Mouse (Mus musculus) thymus, adult 2 months (tissue): ENCODE measurements around the gene Mpdz. TPM values are rescaled to one million over a fixed set of nuclear protein-coding genes. Genes with fewer than 3 reads are reported as not detected.

ENCODE experiments used
- DNase-seq: peaks from one replicate; pipeline ENCODE4 v3.0.0; 2021
- H3K27ac ChIP-seq: fragments of 200-500 bp; 2 replicates; pipeline ENCODE4 v1.5.1; 2012; ENCODE audit warnings: low read length, control low read depth; ENCODE audit not compliant: control insufficient read depth, insufficient read depth
- H3K27me3 ChIP-seq: fragments of 200-500 bp; 2 replicates; pipeline ENCODE4 v1.6.1; 2012; ENCODE audit warnings: mild to moderate bottlenecking, low read length, moderate library complexity, mixed read lengths; ENCODE audit not compliant: control insufficient read depth, insufficient read depth
- H3K36me3 ChIP-seq: fragments of 200-500 bp; 2 replicates; pipeline ENCODE4 v1.6.1; 2012; ENCODE audit warnings: mild to moderate bottlenecking, low read length, moderate library complexity; ENCODE audit not compliant: control insufficient read depth, insufficient read depth
- H3K4me1 ChIP-seq: fragments of 200-500 bp; replicated peaks from 2 replicates; pipeline ENCODE4 v1.6.1; 2012; ENCODE audit warnings: low read length; ENCODE audit not compliant: control insufficient read depth, insufficient read depth
- H3K4me3 ChIP-seq: fragments of 200-500 bp; 2 replicates; pipeline ENCODE4 v1.5.1; 2012; ENCODE audit warnings: mild to moderate bottlenecking, low read length, control low read depth, moderate library complexity; ENCODE audit not compliant: control insufficient read depth, insufficient read depth
- CTCF ChIP-seq: fragments of 200-500 bp; IDR thresholded peaks from 2 replicates; pipeline ENCODE4 v1.5.1; 2012; ENCODE audit warnings: mild to moderate bottlenecking, control low read depth, low read length, moderate library complexity, borderline replicate concordance; ENCODE audit not compliant: control insufficient read depth, poor library complexity, insufficient read depth; ENCODE audit errors: extremely low read depth
- POLR2A ChIP-seq: fragments of 200-500 bp; IDR thresholded peaks from 2 replicates; pipeline ENCODE4 v1.6.1; 2012; ENCODE audit warnings: mild to moderate bottlenecking, low read length, control low read depth, moderate library complexity; ENCODE audit not compliant: control insufficient read depth, poor library complexity, insufficient read depth; ENCODE audit errors: extremely low read depth
- WGBS: fragments of 180-500 bp; shearing (Covaris S2); methylation state at CpG from one replicate; pipeline ENCODE4 v1.1.7; 2018; 5-methylcytosine and 5-hydroxymethylcytosine counted together
- polyA plus RNA-seq: library from polyadenylated mRNA; depleted of rRNA; stranded (reverse); fragments of >200 nt; gene quantifications from 2 replicates; pipeline ENCODE4 v1.2.3, GENCODE M21; 2012

Gene Mpdz
- polyA plus RNA-seq, 1 experiment: 1.8 TPM

GRCm38 (mm10) chr4:81298384-81298783, 144.2 kb downstream of the Mpdz start:
- no peak for DNase-seq
- H3K4me3 ChIP-seq: no peak overlapping the region
- TF ChIP-seq CTCF: no peak
- TF ChIP-seq POLR2A: no peak
- H3K36me3 ChIP-seq: no peaks in the 10 kb centered on the region
- 96% methylated on average over 4 of the region's 4 CpGs for WGBS
- H3K4me1 ChIP-seq: no peaks in the 10 kb centered on the region
- H3K27ac ChIP-seq: no peak overlapping the region
- H3K27me3 ChIP-seq: no peaks in the 10 kb centered on the region

DNA sequence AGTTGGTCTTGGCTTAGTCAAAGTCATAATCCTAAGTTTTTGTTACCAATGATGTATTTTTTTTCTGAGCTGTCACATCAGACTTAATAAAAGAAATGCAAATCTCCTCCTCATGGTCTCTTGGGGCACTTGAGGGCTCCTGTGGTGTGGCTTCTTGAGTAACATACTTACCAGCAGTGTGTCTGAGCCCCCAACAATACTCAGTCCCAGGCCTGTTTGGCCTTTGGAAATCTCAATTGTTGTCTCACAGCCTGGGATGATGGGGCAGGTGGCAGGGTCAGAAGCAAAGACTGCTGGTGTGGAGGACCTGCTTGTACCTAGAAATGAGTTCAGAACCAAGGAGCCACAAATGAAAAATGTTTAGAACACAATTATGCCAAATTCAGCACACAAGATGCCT, 149.3 kb downstream of the Mpdz start:
- Histone ChIP-seq H3K4me1 (no peaks in the 10 kb centered on the region), H3K36me3 (no peaks in the 10 kb centered on the region), H3K27ac (no peak overlapping the region), H3K27me3 (no peaks in the 10 kb centered on the region), H3K4me3 (no peak overlapping the region)
- TF ChIP-seq CTCF (no peak), POLR2A (no peak)
- no peak for DNase-seq

- no peak overlapping the region for H3K4me3 ChIP-seq
- H3K36me3 ChIP-seq: no peaks in the 10 kb centered on the region
- WGBS: 91% methylated on average over 4 of the region's 4 CpGs
- H3K27ac ChIP-seq: no peak overlapping the region
- TF ChIP-seq POLR2A (no peak), CTCF (no peak)
- no peaks in the 10 kb centered on the region for H3K27me3 ChIP-seq
- H3K4me1 ChIP-seq: no peaks in the 10 kb centered on the region
- no peak for DNase-seq
Observed at GRCm38 (mm10) chr4:81285564-81285963, 157.1 kb downstream of the Mpdz start.

- H3K4me1 ChIP-seq: no peaks in the 10 kb centered on the region
- no peaks in the 10 kb centered on the region for H3K27me3 ChIP-seq
- WGBS: 92% methylated on average over 3 of the region's 3 CpGs
- no peak overlapping the region for H3K4me3 ChIP-seq
- no peak overlapping the region for H3K27ac ChIP-seq
- no peak for TF ChIP-seq CTCF
- no peak for TF ChIP-seq POLR2A
- DNase-seq: no peak
- no peaks in the 10 kb centered on the region for H3K36me3 ChIP-seq
Observed at GRCm38 (mm10) chr4:81283611-81284010, 159.0 kb downstream of the Mpdz start.

GRCm38 (mm10) chr4:81283081-81283480, 159.5 kb downstream of the Mpdz start:
- no peaks in the 10 kb centered on the region for H3K4me1 ChIP-seq
- 95% methylated on average over 6 of the region's 6 CpGs for WGBS
- H3K4me3 ChIP-seq: no peak overlapping the region
- no peak for DNase-seq
- no peak for TF ChIP-seq CTCF
- H3K27me3 ChIP-seq: no peaks in the 10 kb centered on the region
- H3K36me3 ChIP-seq: no peaks in the 10 kb centered on the region
- no peak overlapping the region for H3K27ac ChIP-seq

DNA sequence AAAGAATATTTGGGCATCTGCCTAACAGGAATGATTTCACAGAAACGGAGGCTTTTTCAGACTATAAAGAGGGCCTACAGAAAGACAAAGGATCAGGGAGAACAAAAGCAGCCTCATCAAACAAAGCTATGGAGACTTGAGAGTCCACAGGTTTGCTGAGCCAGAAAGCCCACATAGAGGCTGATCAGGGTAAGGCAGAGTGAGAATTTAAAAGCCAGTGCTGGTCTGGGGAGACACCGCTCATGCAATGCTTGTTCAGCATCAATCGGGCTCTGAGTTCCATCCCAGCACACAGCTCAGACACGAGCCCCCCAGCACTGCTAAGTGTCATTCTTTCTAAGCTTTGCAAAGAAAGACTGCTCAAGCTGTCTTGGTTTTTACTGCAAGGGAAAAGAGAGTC, 162.5 kb downstream of the Mpdz start:
- H3K4me1 ChIP-seq: no peaks in the 10 kb centered on the region
- no peaks in the 10 kb centered on the region for H3K27me3 ChIP-seq
- no peak overlapping the region for H3K4me3 ChIP-seq
- no peak overlapping the region for H3K27ac ChIP-seq
- no peaks in the 10 kb centered on the region for H3K36me3 ChIP-seq
- no peak for DNase-seq
- TF ChIP-seq POLR2A: no peak
- no peak for TF ChIP-seq CTCF
- WGBS: 93% methylated on average over 4 of the region's 4 CpGs

DNA sequence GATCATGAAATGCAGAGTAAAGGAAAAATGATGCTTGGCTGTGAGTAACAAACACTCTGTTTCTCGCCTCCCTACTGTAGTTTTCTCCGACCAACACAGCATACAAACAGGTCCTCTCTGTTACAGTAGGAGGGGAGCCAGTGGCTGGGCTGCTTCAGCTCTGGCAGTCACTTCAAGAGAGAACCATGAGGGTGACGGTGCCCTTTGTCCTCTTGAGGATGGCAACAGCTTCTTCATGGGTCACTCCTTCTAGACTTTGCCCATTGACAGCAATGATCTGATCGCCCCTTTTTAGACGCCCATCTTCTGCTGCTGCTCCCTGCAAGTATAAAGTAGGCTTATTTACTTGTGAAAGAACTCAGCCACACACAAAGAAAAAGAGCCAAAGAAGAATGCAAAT, 163.2 kb downstream of the Mpdz start:
- Histone ChIP-seq H3K27ac (no peak overlapping the region), H3K27me3 (no peaks in the 10 kb centered on the region), H3K36me3 (no peaks in the 10 kb centered on the region), H3K4me3 (no peak overlapping the region), H3K4me1 (no peaks in the 10 kb centered on the region)
- DNase-seq: no peak
- WGBS: 93% methylated on average over 5 of the region's 5 CpGs
- TF ChIP-seq POLR2A (no peak), CTCF (no peak)
